Mouse (Mus musculus) neural tube, embryonic 14.5 days (tissue): ENCODE data around the gene Oas1e. TPM values are rescaled to one million over a fixed set of nuclear protein-coding genes. Genes with fewer than 3 reads are reported as not detected.

ENCODE experiments used
- ATAC-seq: fragments of 200-750 bp; cut with Nextera tagmentation; 2 replicates; pipeline ENCODE4 v1.8.0; 2017; ENCODE audit warnings: low read depth, mild to moderate bottlenecking, moderate TSS enrichment, moderate library complexity
- H3K27ac ChIP-seq: fragments of 300-500 bp; sonication (generic); 2 replicates; pipeline ENCODE4 v1.5.1; 2014; ENCODE audit warnings: low read depth, mild to moderate bottlenecking, control low read depth, low read length, moderate library complexity, mixed read lengths
- H3K27me3 ChIP-seq: fragments of 300-500 bp; sonication (generic); 2 replicates; pipeline ENCODE4 v1.6.1; 2014; ENCODE audit warnings: low read length; ENCODE audit not compliant: control insufficient read depth, insufficient read depth
- H3K36me3 ChIP-seq: fragments of 300-500 bp; sonication (generic); 2 replicates; pipeline ENCODE4 v1.6.1; 2014; ENCODE audit warnings: low read length, mixed read lengths; ENCODE audit not compliant: control insufficient read depth, insufficient read depth
- H3K4me1 ChIP-seq: fragments of 300-500 bp; sonication (generic); 2 replicates; pipeline ENCODE4 v1.6.1; 2014; ENCODE audit warnings: low read length; ENCODE audit not compliant: control insufficient read depth, insufficient read depth
- H3K4me2 ChIP-seq: fragments of 300-500 bp; sonication (generic); 2 replicates; pipeline ENCODE4 v1.6.1; 2014; ENCODE audit warnings: mild to moderate bottlenecking, low read depth, low read length, control low read depth
- H3K4me3 ChIP-seq: fragments of 300-500 bp; sonication (generic); 2 replicates; pipeline ENCODE4 v1.5.1; 2014; ENCODE audit warnings: low read depth, low read length, control low read depth, mixed read lengths
- H3K9ac ChIP-seq: fragments of 300-500 bp; sonication (generic); replicated peaks from 2 replicates; pipeline ENCODE4 v1.6.1; 2014; ENCODE audit warnings: low read depth, mild to moderate bottlenecking, control low read depth, low read length, mixed read lengths
- H3K9me3 ChIP-seq: fragments of 300-500 bp; sonication (generic); 2 replicates; pipeline ENCODE4 v1.6.1; 2016; ENCODE audit warnings: low read length; ENCODE audit not compliant: control insufficient read depth
- WGBS: fragments of 180-500 bp; shearing (Covaris S2); extraction: QIAGEN DNeasy Blood & Tissue Kit; methylation state at CpG from one replicate; pipeline ENCODE4 v1.1.7; 2014; 5-methylcytosine and 5-hydroxymethylcytosine counted together
- polyA plus RNA-seq: library from polyadenylated mRNA; unstranded; fragments of >200 nt; fragmentation: Nextera tagmentation; extraction: Ambion mirVana; gene quantifications from 2 replicates; pipeline ENCODE4 v1.2.1, GENCODE M21; 2014

Oas1e gene
- polyA plus RNA-seq, 1 experiment from 2014 or later, result 0.19 TPM

GRCm38 (mm10) chr5:120754215-120754614, 41.1 kb downstream of the Oas1e start:
- 91% methylated on average over 4 of the region's 4 CpGs for WGBS
- H3K9ac ChIP-seq, result no peak overlapping the region
- no peaks in the 10 kb centered on the region for H3K4me1 ChIP-seq
- no peak overlapping the region for H3K27ac ChIP-seq
- no peaks in the 10 kb centered on the region for H3K9me3 ChIP-seq
- H3K4me3 ChIP-seq, result no peak overlapping the region
- ATAC-seq, result no peak
- H3K36me3 ChIP-seq, result no peaks in the 10 kb centered on the region
- H3K4me2 ChIP-seq, result no peak overlapping the region
- H3K27me3 ChIP-seq, result no peaks in the 10 kb centered on the region

GRCm38 (mm10) chr5:120752786-120753185, 42.5 kb downstream of the Oas1e start:
- no peaks in the 10 kb centered on the region for H3K4me1 ChIP-seq
- H3K4me2 ChIP-seq, result no peak overlapping the region
- no peaks in the 10 kb centered on the region for H3K27me3 ChIP-seq
- H3K9ac ChIP-seq, result no peak overlapping the region
- no peak overlapping the region for H3K27ac ChIP-seq
- no peak for ATAC-seq
- no peak overlapping the region for H3K4me3 ChIP-seq
- WGBS, result 77% methylated on average over 3 of the region's 3 CpGs
- no peaks in the 10 kb centered on the region for H3K36me3 ChIP-seq
- H3K9me3 ChIP-seq, result no peaks in the 10 kb centered on the region

- H3K4me2 ChIP-seq, result no peak overlapping the region
- H3K27me3 ChIP-seq, result no peaks in the 10 kb centered on the region
- WGBS, result 77% methylated on average over 3 of the region's 3 CpGs
- no peak for ATAC-seq
- H3K9ac ChIP-seq, result no peak overlapping the region
- no peaks in the 10 kb centered on the region for H3K36me3 ChIP-seq
- no peak overlapping the region for H3K4me3 ChIP-seq
- no peaks in the 10 kb centered on the region for H3K9me3 ChIP-seq
- H3K27ac ChIP-seq, result no peak overlapping the region
- H3K4me1 ChIP-seq, result no peaks in the 10 kb centered on the region
Observed at GRCm38 (mm10) chr5:120751206-120751605, 44.1 kb downstream of the Oas1e start.

GRCm38 (mm10) chr5:120749688-120750087, 45.6 kb downstream of the Oas1e start, which contains the start of gene Oas2:
Oas2 (minus strand) TSS chr5:120749853.
- WGBS, result 72% methylated on average over 5 of the region's 5 CpGs
- Histone ChIP-seq H3K4me1 (no peaks in the 10 kb centered on the region), H3K4me3 (no peak within 1 kb of the TSS), H3K4me2 (no peak within 1 kb of the TSS), H3K9me3 (no peaks in the 10 kb centered on the region), H3K9ac (no peak within 1 kb of the TSS), H3K27ac (no peak within 1 kb of the TSS), H3K27me3 (no peaks in the 10 kb centered on the region), H3K36me3 (no peaks in the 10 kb centered on the region)
- no peak for ATAC-seq

- Histone ChIP-seq H3K4me3 (no peak overlapping the region), H3K36me3 (no peaks in the 10 kb centered on the region), H3K9ac (no peak overlapping the region), H3K4me2 (no peak overlapping the region), H3K9me3 (no peaks in the 10 kb centered on the region), H3K27me3 (no peaks in the 10 kb centered on the region), H3K4me1 (no peaks in the 10 kb centered on the region), H3K27ac (no peak overlapping the region)
- 8% methylated on average over 5 of the region's 5 CpGs for WGBS
- ATAC-seq, result no peak
Observed at GRCm38 (mm10) chr5:120746451-120746850, 48.9 kb downstream of the Oas1e start.

GRCm38 (mm10) chr5:120742125-120742524, 53.2 kb downstream of the Oas1e start:
- WGBS, result 25% methylated on average over 4 of the region's 4 CpGs
- ATAC-seq, result no peak

More at GRCm38 (mm10) chr5:120742125-120742524, 53.2 kb downstream of the Oas1e start:
- Histone ChIP-seq H3K9me3 (no peaks in the 10 kb centered on the region), H3K27ac (no peak overlapping the region), H3K27me3 (no peaks in the 10 kb centered on the region), H3K4me1 (no peaks in the 10 kb centered on the region), H3K4me2 (no peak overlapping the region), H3K9ac (no peak overlapping the region), H3K4me3 (no peak overlapping the region), H3K36me3 (no peaks in the 10 kb centered on the region)

Other genes with a start within 250 kb of the Oas1e start
- 14.8 and 18.5 TPM in 2 replicates for gene Tpcn1, start 206.9 kb downstream of the Oas1e start, polyA plus RNA-seq
- gene Iqcd, start 206.5 kb downstream of the Oas1e start, polyA plus RNA-seq, result 0.62 and 1.3 TPM in 2 replicates
- gene Rita1, start 182.9 kb downstream of the Oas1e start, polyA plus RNA-seq, result 21.6 and 26.5 TPM in 2 replicates
- gene Ddx54, start 182.8 kb downstream of the Oas1e start, polyA plus RNA-seq, result 23.2 and 27.7 TPM in 2 replicates
- gene Cfap73, start 161.3 kb downstream of the Oas1e start, polyA plus RNA-seq, result 0.46 TPM in 1 of 2 replicates, not detected in the other
- 0.13 and 0.33 TPM in 2 replicates for gene Rasal1, start 146.7 kb downstream of the Oas1e start, polyA plus RNA-seq
- gene Dtx1, start 83.6 kb downstream of the Oas1e start, polyA plus RNA-seq, result 44.2 and 50.7 TPM in 2 replicates
- gene Oas2, start 45.7 kb downstream of the Oas1e start, polyA plus RNA-seq, result 0.22 TPM in 1 of 2 replicates, not detected in the other
- 0.42 and 0.48 TPM in 2 replicates for gene Oas3, start 17.9 kb downstream of the Oas1e start, polyA plus RNA-seq
- gene Oas1c, start 17.0 kb upstream of the Oas1e start, polyA plus RNA-seq, result 0.41 and 0.43 TPM in 2 replicates
- gene Oas1f, start 51.8 kb upstream of the Oas1e start, polyA plus RNA-seq, result not detected in 2 replicates
- not detected in 2 replicates for gene Oas1h, start 65.9 kb upstream of the Oas1e start, polyA plus RNA-seq
- not detected in 2 replicates for gene Oas1g, start 92.1 kb upstream of the Oas1e start, polyA plus RNA-seq
- gene Oas1a, start 112.0 kb upstream of the Oas1e start, polyA plus RNA-seq, result 0.21 and 0.82 TPM in 2 replicates
- not detected in 2 replicates for gene Oas1d, start 119.0 kb upstream of the Oas1e start, polyA plus RNA-seq
- 16.1 and 20.0 TPM in 2 replicates for gene Rph3a, start 214.6 kb upstream of the Oas1e start, polyA plus RNA-seq